Mouse (Mus musculus): ENCODE measurements around the gene Tepp.
A peak's percentile ranks its signal among the peaks of the same experiment; 100 is the strongest.

Gene Tepp

GRCm38 (mm10) chr8:95310342-95310970 lies at the start of gene Tepp:
TSS of gene Tepp (plus strand) at chr8:95310566.
- DNase-seq (ENCODE audit: low read depth) = no peak

GRCm38 (mm10) chr8:95262181-95262580 lies 48.2 kb upstream of the Tepp start:
- no peak for DNase-seq (ENCODE audit: low read depth)

- no peak for DNase-seq (ENCODE audit: low read depth)
Observed at GRCm38 (mm10) chr8:95270501-95270900, 39.9 kb upstream of the Tepp start.

GRCm38 (mm10) chr8:95271841-95272240 lies 38.5 kb upstream of the Tepp start:
- no peak for DNase-seq (ENCODE audit: low read depth)

- DNase-seq (ENCODE audit: low read depth) = no peak
Observed at GRCm38 (mm10) chr8:95272871-95273270, 37.5 kb upstream of the Tepp start.

- no peak for DNase-seq (ENCODE audit: low read depth)
Observed at GRCm38 (mm10) chr8:95281493-95281892, 28.9 kb upstream of the Tepp start.

GRCm38 (mm10) chr8:95289066-95289650 lies 21.2 kb upstream of the Tepp start:
- no peak for DNase-seq (ENCODE audit: low read depth)

- DNase-seq (ENCODE audit: low read depth) = no peak
Observed at GRCm38 (mm10) chr8:95293172-95293571, 17.2 kb upstream of the Tepp start.

GRCm38 (mm10) chr8:95293891-95294290 lies 16.5 kb upstream of the Tepp start:
- no peak for DNase-seq (ENCODE audit: low read depth)

GRCm38 (mm10) chr8:95302410-95302809 lies 8.0 kb upstream of the Tepp start:
- DNase-seq (ENCODE audit: low read depth) = peak; percentile 11

- no peak for DNase-seq (ENCODE audit: low read depth)
Observed at GRCm38 (mm10) chr8:95305526-95305925, 4.8 kb upstream of the Tepp start.

- DNase-seq (ENCODE audit: low read depth) = no peak
Observed at GRCm38 (mm10) chr8:95306431-95306830, 3.9 kb upstream of the Tepp start, which contains the start of gene Cngb1. TSS of gene Cngb1 (minus strand) at chr8:95306585.

GRCm38 (mm10) chr8:95312836-95313235 lies 2.5 kb downstream of the Tepp start:
- no peak for DNase-seq (ENCODE audit: low read depth)

- DNase-seq (ENCODE audit: low read depth) = no peak
Observed at GRCm38 (mm10) chr8:95313857-95314256, 3.5 kb downstream of the Tepp start.

GRCm38 (mm10) chr8:95314707-95315106 lies 4.3 kb downstream of the Tepp start:
- no peak for DNase-seq (ENCODE audit: low read depth)

GRCm38 (mm10) chr8:95315350-95315749 lies 5.0 kb downstream of the Tepp start:
- no peak for DNase-seq (ENCODE audit: low read depth)

GRCm38 (mm10) chr8:95320224-95321139 lies 10.1 kb downstream of the Tepp start:
- no peak for DNase-seq (ENCODE audit: low read depth)

- DNase-seq (ENCODE audit: low read depth) = no peak
Observed at GRCm38 (mm10) chr8:95323201-95323600, 12.8 kb downstream of the Tepp start.

- DNase-seq (ENCODE audit: low read depth) = no peak
Observed at GRCm38 (mm10) chr8:95324646-95325045, 14.3 kb downstream of the Tepp start.

GRCm38 (mm10) chr8:95326822-95327221 lies 16.5 kb downstream of the Tepp start:
- DNase-seq (ENCODE audit: low read depth) = no peak

- DNase-seq (ENCODE audit: low read depth) = no peak
Observed at GRCm38 (mm10) chr8:95327866-95328465, 17.6 kb downstream of the Tepp start.

- no peak for DNase-seq (ENCODE audit: low read depth)
Observed at GRCm38 (mm10) chr8:95330367-95330766, 20.0 kb downstream of the Tepp start.
